Mouse (Mus musculus) gonadal fat pad, adult 2 months (tissue): ENCODE measurements around the gene E2f4. TPM values are rescaled to one million over a fixed set of nuclear protein-coding genes. Genes with fewer than 3 reads are reported as not detected.

ENCODE experiments used
- DNase-seq: peaks from one replicate; pipeline ENCODE4 v3.0.0-alpha.2; 2012; ENCODE audit warnings: low read depth
- polyA plus RNA-seq: library from polyadenylated mRNA; depleted of rRNA; stranded (reverse); fragments of >200 nt; gene quantifications from 2 replicates; pipeline ENCODE4 v1.2.3, GENCODE M21; 2012; rRNA removed

The E2f4 gene
- polyA plus RNA-seq = 83.7 and 88.9 TPM in 2 replicates

DNA sequence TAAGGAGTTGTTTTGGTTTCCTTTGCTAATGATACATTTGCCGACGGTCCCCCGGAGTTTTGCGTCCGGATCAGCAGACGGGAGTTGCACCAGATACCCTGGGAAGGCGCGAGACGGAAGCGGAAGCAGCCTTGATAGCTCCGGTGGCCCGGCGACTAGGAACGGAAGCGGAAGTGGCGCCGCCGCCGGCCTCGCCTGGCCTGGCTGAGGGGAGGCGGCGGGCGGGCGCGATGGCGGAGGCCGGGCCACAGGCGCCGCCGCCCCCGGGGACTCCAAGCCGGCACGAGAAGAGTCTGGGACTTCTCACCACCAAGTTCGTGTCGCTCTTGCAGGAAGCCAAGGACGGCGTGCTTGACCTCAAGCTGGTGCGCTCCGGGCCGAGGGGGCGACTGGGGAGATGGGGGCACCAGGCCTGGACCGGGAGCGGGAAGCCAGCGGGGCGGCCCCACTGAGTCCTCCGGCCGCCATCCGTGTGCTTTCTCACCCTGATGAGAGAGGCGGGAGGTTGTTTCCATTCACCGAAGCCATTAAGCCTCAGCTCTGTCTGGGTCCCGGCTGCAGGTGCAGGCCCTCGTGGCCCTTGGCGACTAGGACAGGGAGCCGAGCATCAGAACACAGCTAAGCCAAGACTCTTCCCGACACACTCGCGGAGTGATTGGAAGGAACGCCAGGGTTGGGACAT lies at the start of gene E2f4:
E2f4 (plus strand) TSS at position 153 of the 682 bp plus-strand sequence.
- no peak for DNase-seq

- no peak for DNase-seq
Observed at GRCm38 (mm10) chr8:105251954-105252353, 45.5 kb upstream of the E2f4 start.

DNA sequence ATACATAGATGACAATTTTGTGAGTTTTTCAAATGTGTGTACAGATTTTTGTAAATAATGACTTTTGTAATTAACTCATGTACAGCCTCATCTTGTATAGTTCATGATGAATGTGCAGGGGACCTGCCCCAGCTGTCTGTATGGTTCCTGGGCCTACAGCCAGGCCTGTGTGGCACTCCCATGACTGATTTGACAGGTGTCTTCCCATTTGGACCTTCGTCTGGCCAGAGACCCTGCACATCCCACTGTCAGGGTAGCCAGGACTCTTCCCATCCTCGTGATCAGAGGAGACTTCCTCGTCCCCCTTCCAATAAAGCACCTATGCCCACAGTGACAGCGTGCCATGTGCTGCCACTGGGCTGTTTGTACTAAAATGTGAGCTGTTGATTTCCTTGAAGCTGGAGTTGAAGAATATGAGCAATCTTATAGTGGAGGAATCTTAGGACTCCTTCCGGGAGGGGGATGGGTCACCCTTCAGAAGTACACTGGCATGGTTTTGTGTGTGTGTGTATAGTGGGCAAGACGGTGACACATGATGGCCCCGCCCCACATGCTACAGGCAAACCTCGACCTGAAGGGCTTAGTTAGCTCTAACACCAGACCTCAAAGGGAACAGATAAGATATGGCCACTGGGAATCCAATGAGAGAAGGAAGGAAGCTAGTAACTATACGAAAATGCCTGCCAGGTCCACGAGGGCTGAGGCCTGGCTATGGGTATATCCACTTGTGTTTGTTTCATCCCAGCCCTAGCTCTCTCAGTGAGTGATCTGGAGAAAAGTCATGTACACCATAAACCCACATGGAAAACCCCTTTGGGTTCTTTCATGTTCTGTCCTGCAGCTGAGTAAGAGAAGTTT lies 44.6 kb upstream of the E2f4 start:
- no peak for DNase-seq

DNA sequence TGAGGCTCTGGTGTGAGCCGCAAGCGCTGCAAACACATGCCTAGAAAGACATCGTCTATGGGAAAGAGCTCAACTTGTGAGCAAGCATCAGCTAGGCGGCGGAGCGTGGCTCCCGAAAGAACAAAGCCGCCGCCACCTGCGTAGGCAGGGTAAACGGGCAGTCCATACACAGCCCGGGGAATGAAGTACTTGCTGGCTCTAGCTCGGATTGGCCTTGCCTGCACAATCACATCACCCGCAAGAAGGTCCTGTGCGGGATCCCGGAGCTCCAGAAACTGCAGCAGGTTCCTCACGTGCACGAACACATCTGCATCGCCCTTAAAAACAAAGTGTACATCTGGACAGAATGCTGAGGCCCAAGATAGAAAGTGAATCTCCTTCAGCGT lies 43.7 kb upstream of the E2f4 start:
- DNase-seq = no peak

GRCm38 (mm10) chr8:105254152-105254965 lies 43.1 kb upstream of the E2f4 start:
- no peak for DNase-seq

GRCm38 (mm10) chr8:105254966-105255350 lies 42.5 kb upstream of the E2f4 start, which contains the start of gene B3gnt9:
TSS of gene B3gnt9 (minus strand) at chr8:105255153.
- DNase-seq = no peak

GRCm38 (mm10) chr8:105257318-105258114 lies 39.9 kb upstream of the E2f4 start:
- no peak for DNase-seq

GRCm38 (mm10) chr8:105258911-105259720 lies 38.3 kb upstream of the E2f4 start:
- no peak for DNase-seq

DNA sequence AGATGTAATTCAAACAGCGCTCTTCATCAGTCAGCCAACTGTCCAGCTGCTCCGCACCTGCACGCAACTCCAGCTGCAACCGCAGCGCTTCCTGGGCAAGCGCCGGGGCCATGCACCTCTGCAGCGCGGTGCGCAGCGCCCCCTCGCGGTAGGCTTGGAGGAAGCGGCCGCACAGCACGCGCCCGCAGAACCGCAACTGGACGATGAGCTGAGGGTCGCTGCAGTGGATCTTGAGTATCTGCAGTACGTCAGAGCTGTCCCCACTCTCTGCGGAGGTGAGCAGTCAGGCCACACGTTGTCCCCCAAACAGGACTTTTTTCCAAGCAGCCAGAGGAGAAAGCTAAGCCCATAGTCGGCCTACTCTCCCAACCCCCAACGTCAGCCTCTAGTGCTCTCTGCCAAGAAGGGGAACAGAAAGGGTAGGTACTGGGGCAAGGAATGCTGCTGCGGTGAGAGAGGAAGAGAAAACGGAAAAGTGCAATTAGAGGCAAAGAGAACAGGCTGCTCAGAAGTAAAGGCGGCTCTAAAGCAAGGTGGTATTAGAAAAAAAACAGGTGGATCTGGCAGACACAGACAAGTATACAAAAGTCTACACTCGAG lies 37.6 kb upstream of the E2f4 start:
- DNase-seq = no peak

- no peak for DNase-seq
Observed at GRCm38 (mm10) chr8:105260371-105261099, 36.9 kb upstream of the E2f4 start.

GRCm38 (mm10) chr8:105261326-105261980 lies 36.0 kb upstream of the E2f4 start:
- no peak for DNase-seq

DNA sequence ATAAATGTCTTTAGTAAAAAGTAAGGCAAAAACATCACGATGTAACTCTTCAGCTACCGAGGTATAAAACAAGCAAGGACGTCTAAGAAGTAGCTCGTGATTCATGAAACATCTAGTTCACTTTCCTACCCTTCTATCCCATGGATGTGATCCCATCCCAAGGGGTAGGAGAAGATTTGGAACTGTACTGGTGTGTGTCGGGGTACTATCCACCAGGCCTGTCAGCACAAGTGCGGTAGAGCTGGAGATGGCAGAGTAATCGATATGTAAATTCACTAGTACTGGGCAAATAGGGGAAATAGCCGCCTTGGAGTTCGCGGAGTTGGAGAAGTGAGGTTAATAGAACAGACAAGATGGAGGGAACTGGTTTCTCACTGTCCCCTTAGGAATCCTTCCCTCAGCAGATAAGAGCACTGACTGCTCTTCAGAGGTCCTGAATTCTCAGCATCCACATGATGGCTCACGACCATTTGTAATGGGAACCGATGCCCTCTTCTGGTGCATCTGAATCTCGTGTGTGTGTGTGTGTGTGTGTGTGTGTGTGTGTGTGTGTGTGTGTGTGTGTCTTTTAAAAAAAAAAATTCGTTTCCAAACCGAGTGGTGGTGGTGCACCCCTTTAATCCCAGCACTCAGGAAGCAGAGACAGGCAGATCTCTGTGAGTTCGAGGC lies 34.1 kb upstream of the E2f4 start:
- no peak for DNase-seq

GRCm38 (mm10) chr8:105264024-105264982 lies 33.2 kb upstream of the E2f4 start, which contains the start of the genes Tradd and Fbxl8:
TSS of gene Tradd (minus strand) at chr8:105264609.
TSS of gene Fbxl8 (plus strand) at chr8:105264648.
- no peak for DNase-seq

- no peak for DNase-seq
Observed at GRCm38 (mm10) chr8:105265128-105265527, 32.3 kb upstream of the E2f4 start.

DNA sequence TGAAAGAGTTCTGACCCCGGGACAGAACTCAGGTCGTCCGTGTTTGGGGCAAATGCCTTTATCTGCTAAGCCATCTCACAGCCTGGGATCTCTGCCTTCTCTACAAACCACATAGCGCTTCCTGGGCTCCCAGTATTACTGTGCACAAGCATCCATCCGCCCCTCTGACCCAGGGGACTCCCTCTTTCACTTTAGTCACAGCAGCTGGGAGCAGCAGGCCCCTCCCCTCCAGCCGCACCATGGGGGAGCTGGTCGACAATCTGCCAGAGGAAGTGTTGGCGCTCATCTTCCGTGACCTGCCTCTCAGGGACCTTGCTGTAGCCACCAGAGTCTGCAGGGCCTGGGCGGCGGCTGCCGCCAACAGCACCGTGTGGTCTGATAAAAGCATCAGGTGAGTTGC lies 30.7 kb upstream of the E2f4 start:
- no peak for DNase-seq

- DNase-seq = no peak
Observed at GRCm38 (mm10) chr8:105268342-105269074, 29.0 kb upstream of the E2f4 start.
